Mouse (Mus musculus) C2C12 (cell line): Measurements from ENCODE around the gene Sox2. TPM values are rescaled to one million over a fixed set of nuclear protein-coding genes. Genes with fewer than 3 reads are reported as not detected.

Experiments
- H3K27me3 ChIP-seq: one replicate; pipeline ENCODE4 v1.6.1; 2011; ENCODE audit not compliant: control insufficient read depth, insufficient read depth, insufficient read length
- H3K36me3 ChIP-seq: one replicate; pipeline ENCODE4 v1.6.1; 2011; ENCODE audit not compliant: control insufficient read depth, insufficient read depth
- H3K4me3 ChIP-seq: one replicate; pipeline ENCODE4 v1.5.1; 2011; ENCODE audit warnings: mild to moderate bottlenecking, control low read depth; ENCODE audit not compliant: poor library complexity, insufficient read depth, severe bottlenecking
- H3K79me2 ChIP-seq: one replicate; pipeline ENCODE4 v1.6.1; 2011; ENCODE audit not compliant: control insufficient read depth, insufficient read depth
- H3K79me3 ChIP-seq: one replicate; pipeline ENCODE4 v1.6.1; 2011; ENCODE audit warnings: low read depth, control low read depth
- H3ac ChIP-seq: one replicate; pipeline ENCODE3; 2011; ENCODE audit warnings: low read depth; ENCODE audit not compliant: control insufficient read depth, insufficient read length
- CEBPB ChIP-seq: IDR thresholded peaks from one replicate; pipeline ENCODE4 v1.6.1; 2011; ENCODE audit warnings: low read depth, mild to moderate bottlenecking, control low read depth, moderate library complexity
- CTCF ChIP-seq: IDR thresholded peaks from one replicate; pipeline ENCODE4 v1.5.1; 2011; ENCODE audit not compliant: control insufficient read depth, insufficient read depth, insufficient read length
- FOSL1 ChIP-seq: IDR thresholded peaks from one replicate; pipeline ENCODE4 v1.8.0; 2011; ENCODE audit warnings: mild to moderate bottlenecking, low read length; ENCODE audit not compliant: poor library complexity, insufficient read depth, severe bottlenecking
- MAX ChIP-seq: IDR thresholded peaks from one replicate; pipeline ENCODE4 v1.6.1; 2011; ENCODE audit warnings: mild to moderate bottlenecking, control low read depth
- MYOD1 ChIP-seq: IDR thresholded peaks from one replicate; pipeline ENCODE4 v1.6.1; 2011; ENCODE audit warnings: low read depth; ENCODE audit not compliant: control insufficient read depth, insufficient read length
- MYOG ChIP-seq: IDR thresholded peaks from one replicate; pipeline ENCODE4 v1.6.1; 2011; ENCODE audit not compliant: control insufficient read depth, insufficient read length; ENCODE audit errors: extremely low read depth
- USF1 ChIP-seq: IDR thresholded peaks from one replicate; pipeline ENCODE4 v1.6.1; 2011; ENCODE audit warnings: low read depth, mild to moderate bottlenecking, control low read depth, moderate library complexity
- polyA plus RNA-seq: library from polyadenylated mRNA; unstranded; fragments of >200 nt; fragmentation: generic; extraction: Trizol; gene quantifications from one replicate; pipeline ENCODE4 v1.2.1, GENCODE M21; 2012; ENCODE audit warnings: missing spikeins

Gene Sox2
- polyA plus RNA-seq, 1 experiment, result 0.01 TPM

GRCm38 (mm10) chr3:34648105-34648832, 1.9 kb upstream of the Sox2 start:
- peaks cover 30% of the 10 kb centered on the region for H3K27me3 ChIP-seq

GRCm38 (mm10) chr3:34648833-34649719, 1.1 kb upstream of the Sox2 start:
- peaks cover 26% of the 10 kb centered on the region for H3K27me3 ChIP-seq

More at GRCm38 (mm10) chr3:34648105-34648832, 1.9 kb upstream of the Sox2 start:
- H3K36me3 ChIP-seq, result no peaks in the 10 kb centered on the region
- TF ChIP-seq USF1 (no peak), MYOD1 (no peak)
- no peak overlapping the region for H3ac ChIP-seq
- no peak overlapping the region for H3K4me3 ChIP-seq
- H3K79me3 ChIP-seq, result no peaks in the 10 kb centered on the region
- H3K79me2 ChIP-seq, result no peaks in the 10 kb centered on the region

GRCm38 (mm10) chr3:34650621-34651361, 586 bp downstream of the Sox2 start:
- no peaks in the 10 kb centered on the region for H3K36me3 ChIP-seq
- TF ChIP-seq MAX (no peak), CEBPB (no peak), USF1 (no peak), FOSL1 (no peak), CTCF (no peak), MYOD1 (no peak), MYOG (no peak)
- H3K79me2 ChIP-seq, result no peaks in the 10 kb centered on the region
- peaks cover 29% of the 10 kb centered on the region for H3K27me3 ChIP-seq
- no peaks in the 10 kb centered on the region for H3K79me3 ChIP-seq
- H3K4me3 ChIP-seq, result no peak overlapping the region
- no peak overlapping the region for H3ac ChIP-seq

More at GRCm38 (mm10) chr3:34648833-34649719, 1.1 kb upstream of the Sox2 start:
- H3K4me3 ChIP-seq, result no peak overlapping the region
- TF ChIP-seq FOSL1, result no peak
- no peak for TF ChIP-seq MYOG
- no peak for TF ChIP-seq MYOD1
- no peak for TF ChIP-seq USF1
- H3K79me3 ChIP-seq, result no peaks in the 10 kb centered on the region
- H3K36me3 ChIP-seq, result no peaks in the 10 kb centered on the region
- H3ac ChIP-seq, result no peak overlapping the region
- H3K79me2 ChIP-seq, result no peaks in the 10 kb centered on the region

GRCm38 (mm10) chr3:34651486-34652170, 1.4 kb downstream of the Sox2 start:
- no peak overlapping the region for H3K4me3 ChIP-seq
- peaks cover 29% of the 10 kb centered on the region for H3K27me3 ChIP-seq
- H3ac ChIP-seq, result no peak overlapping the region

GRCm38 (mm10) chr3:34652616-34653015, 2.4 kb downstream of the Sox2 start:
- Histone ChIP-seq H3K79me2 (no peaks in the 10 kb centered on the region), H3K4me3 (no peak overlapping the region), H3ac (no peak overlapping the region), H3K36me3 (no peaks in the 10 kb centered on the region), H3K27me3 (peaks cover 37% of the 10 kb centered on the region), H3K79me3 (no peaks in the 10 kb centered on the region)
- TF ChIP-seq MYOD1, result no peak
- no peak for TF ChIP-seq CEBPB
- TF ChIP-seq FOSL1, result no peak
- TF ChIP-seq MAX, result no peak
- TF ChIP-seq MYOG, result no peak
- no peak for TF ChIP-seq USF1
- no peak for TF ChIP-seq CTCF

More at GRCm38 (mm10) chr3:34651486-34652170, 1.4 kb downstream of the Sox2 start:
- no peaks in the 10 kb centered on the region for H3K79me3 ChIP-seq
- no peaks in the 10 kb centered on the region for H3K79me2 ChIP-seq
- H3K36me3 ChIP-seq, result no peaks in the 10 kb centered on the region
- TF ChIP-seq MYOD1 (no peak), CEBPB (no peak), CTCF (no peak), MAX (no peak)
